Mouse (Mus musculus): ENCODE results near the gene Wnt7b.

The Wnt7b gene

GRCm38 (mm10) chr15:85505118-85505925 lies 77.0 kb downstream of the Wnt7b start:
- DNase-seq = no peak

GRCm38 (mm10) chr15:85503127-85503526 lies 79.1 kb downstream of the Wnt7b start, which contains the start of gene 7530416G11Rik:
Gene 7530416G11Rik (minus strand): TSS chr15:85503227.
- DNase-seq = no peak

GRCm38 (mm10) chr15:85500267-85500666 lies 82.0 kb downstream of the Wnt7b start:
- DNase-seq = no peak

- no peak for DNase-seq
Measured at GRCm38 (mm10) chr15:85497981-85498475, 84.2 kb downstream of the Wnt7b start.

GRCm38 (mm10) chr15:85497548-85497947 lies 84.7 kb downstream of the Wnt7b start:
- no peak for DNase-seq

GRCm38 (mm10) chr15:85494163-85494621 lies 88.1 kb downstream of the Wnt7b start:
- no peak for DNase-seq

- DNase-seq = no peak
Measured at GRCm38 (mm10) chr15:85489751-85490150, 92.5 kb downstream of the Wnt7b start.

- DNase-seq = no peak
Measured at GRCm38 (mm10) chr15:85488900-85489299, 93.4 kb downstream of the Wnt7b start.
